Mouse (Mus musculus) gastrocnemius, postnatal 4 days (tissue): ENCODE results near the gene Irf3. TPM values are rescaled to one million over a fixed set of nuclear protein-coding genes. Genes with fewer than 3 reads are reported as not detected.

Source experiments
- DNase-seq, 2 experiments: peaks; one replicate each; pipeline ENCODE4 v3.0.0; 2021 to 2022; ENCODE audit warnings: low spot score in 2 of 2, mixed read lengths in 2 of 2
- long read RNA-seq, 2 experiments: library from polyadenylated mRNA; stranded (forward); transcript quantifications; one replicate each; pipeline ENCODE4 v2.0.0; 2021
- total RNA-seq, 2 experiments: library from RNA; stranded (reverse); gene quantifications; 2 replicates each; pipeline ENCODE4 v1.2.3; 2021

The Irf3 gene
- total RNA-seq: 10 to 100 TPM; 46.0 to 50.4 TPM
- long read RNA-seq, experiment 1, transcript Irf3-201 (8 exons, 2,031 nt): major isoform, 7 of 17 reads
- long read RNA-seq, experiment 1, partial matches to known transcripts: 6 of 17 reads
- long read RNA-seq, experiment 1, other reads (novel, unspliced or antisense): 3 of 17 reads
- long read RNA-seq, experiment 2, transcript Irf3-201 (8 exons, 2,031 nt): major isoform, 11 of 25 reads
- long read RNA-seq, experiment 2, partial matches to known transcripts: 5 of 25 reads
- long read RNA-seq, experiment 2, other reads (novel, unspliced or antisense): 6 of 25 reads

GRCm38 (mm10) chr7:44997231-44997939, at the start of gene Irf3:
Irf3 (plus strand) TSS chr7:44997648.
- DNase-seq: peak; percentile 86 to 98

- no peak for DNase-seq
Measured at GRCm38 (mm10) chr7:44949922-44950321, 47.5 kb upstream of the Irf3 start.

- peak in 1 of 2 experiments; percentile 51 for DNase-seq
Measured at GRCm38 (mm10) chr7:44951960-44952359, 45.5 kb upstream of the Irf3 start.

- peak; percentile 66 to 90 for DNase-seq
Measured at GRCm38 (mm10) chr7:44952611-44953306, 44.7 kb upstream of the Irf3 start.

GRCm38 (mm10) chr7:44953561-44953960, 43.9 kb upstream of the Irf3 start:
- DNase-seq: peak in 1 of 2 experiments; percentile 9

- peak in 1 of 2 experiments; percentile 8 for DNase-seq
Measured at GRCm38 (mm10) chr7:44954091-44954885, 43.2 kb upstream of the Irf3 start.

- DNase-seq: peak in 1 of 2 experiments; percentile 9
Measured at GRCm38 (mm10) chr7:44955628-44956027, 41.8 kb upstream of the Irf3 start.

- DNase-seq: peak in 1 of 2 experiments; percentile 9
Measured at GRCm38 (mm10) chr7:44956266-44956665, 41.2 kb upstream of the Irf3 start.

- peak in 1 of 2 experiments; percentile 40 for DNase-seq
Measured at GRCm38 (mm10) chr7:44957183-44957835, 40.1 kb upstream of the Irf3 start.

- peak in 1 of 2 experiments; percentile 26 for DNase-seq
Measured at GRCm38 (mm10) chr7:44958208-44958607, 39.2 kb upstream of the Irf3 start.

- DNase-seq: peak in 1 of 2 experiments; percentile 9
Measured at GRCm38 (mm10) chr7:44959281-44959680, 38.2 kb upstream of the Irf3 start.

GRCm38 (mm10) chr7:44959874-44960511, 37.5 kb upstream of the Irf3 start:
- peak in 1 of 2 experiments; percentile 10 for DNase-seq

- peak in 1 of 2 experiments; percentile 7 for DNase-seq
Measured at GRCm38 (mm10) chr7:44960512-44960910, 36.9 kb upstream of the Irf3 start.

GRCm38 (mm10) chr7:44962337-44962736, 35.1 kb upstream of the Irf3 start:
- no peak for DNase-seq

- no peak for DNase-seq
Measured at GRCm38 (mm10) chr7:44962831-44963230, 34.6 kb upstream of the Irf3 start.

- DNase-seq: no peak
Measured at GRCm38 (mm10) chr7:44964990-44965389, 32.5 kb upstream of the Irf3 start.

- DNase-seq: no peak
Measured at GRCm38 (mm10) chr7:44965975-44966374, 31.5 kb upstream of the Irf3 start.

GRCm38 (mm10) chr7:44966638-44967037, 30.8 kb upstream of the Irf3 start:
- DNase-seq: no peak

GRCm38 (mm10) chr7:44970231-44970691, 27.2 kb upstream of the Irf3 start:
- peak; percentile 62 to 86 for DNase-seq

- no peak for DNase-seq
Measured at GRCm38 (mm10) chr7:44971142-44971541, 26.3 kb upstream of the Irf3 start.
